Comparison of ENCODE assay signal across 17 mouse cellular contexts in genomic region chr19:16805102-16805501, GRCm38 (mm10).
"Had no signal": no experiment of that assay in that cellular context is flagged by ENCODE, and none has a peak within 500 bp of the region (broad histone marks: within the 10 kb centered on the region; RNA-seq: fewer than 3 reads in every experiment).

No protein-coding gene starts in this region.

- H3K4me2 ChIP-seq: lung, embryonic 14.5 days; midbrain, embryonic 12.5 days; neural tube, embryonic 13.5 days; neural tube, embryonic 15.5 days had no signal

- H3K9ac ChIP-seq: lung, embryonic 14.5 days; midbrain, embryonic 12.5 days; neural tube, embryonic 13.5 days; neural tube, embryonic 15.5 days had no signal

- H3K27ac ChIP-seq: midbrain, embryonic 10.5 days; midbrain, embryonic 12.5 days; neural tube, embryonic 13.5 days; neural tube, embryonic 15.5 days had no signal

- H3K9me3 ChIP-seq: midbrain, embryonic 10.5 days; midbrain, embryonic 12.5 days; neural tube, embryonic 13.5 days; neural tube, embryonic 15.5 days had no signal

- H3K36me3 ChIP-seq: midbrain, embryonic 10.5 days; midbrain, embryonic 12.5 days; neural tube, embryonic 13.5 days; neural tube, embryonic 15.5 days had no signal

- H3K4me3 ChIP-seq: midbrain, embryonic 10.5 days; midbrain, embryonic 12.5 days; neural tube, embryonic 13.5 days; neural tube, embryonic 15.5 days had no signal

- H3K27me3 ChIP-seq: midbrain, embryonic 12.5 days; neural tube, embryonic 13.5 days; neural tube, embryonic 15.5 days had no signal

- ATAC-seq: midbrain, embryonic 16.5 days had no signal

- DNase-seq: lung, adult 18-20 months; lung, embryonic 14.5 days; lung, postnatal 10 days; lung, postnatal 4 days; midbrain, embryonic 14.5 days; retina, postnatal 1 day; right cerebral cortex, adult 18-20 months; right cerebral cortex, postnatal 25 days; right cerebral cortex, postnatal 4 days; spleen, adult 18-20 months; thymus, adult 18-20 months; thymus, postnatal 14 days had no signal

- H3K4me1 ChIP-seq: midbrain, embryonic 10.5 days; midbrain, embryonic 12.5 days; neural tube, embryonic 13.5 days; neural tube, embryonic 15.5 days had no signal
